Mouse (Mus musculus): ENCODE measurements around the gene Memo1. TPM values are rescaled to one million over a fixed set of nuclear protein-coding genes. Genes with fewer than 3 reads are reported as not detected.
A peak's percentile ranks its signal among the peaks of the same experiment; 100 is the strongest.
"Not testable (repeated sequence)": the region's sequence is repeated elsewhere in the genome, so short reads cannot be mapped to it uniquely, and the experiment has no call there.

Gene Memo1
- total RNA-seq (2021) = 10 to 100 TPM; 39.6 to 48.5 TPM

DNA sequence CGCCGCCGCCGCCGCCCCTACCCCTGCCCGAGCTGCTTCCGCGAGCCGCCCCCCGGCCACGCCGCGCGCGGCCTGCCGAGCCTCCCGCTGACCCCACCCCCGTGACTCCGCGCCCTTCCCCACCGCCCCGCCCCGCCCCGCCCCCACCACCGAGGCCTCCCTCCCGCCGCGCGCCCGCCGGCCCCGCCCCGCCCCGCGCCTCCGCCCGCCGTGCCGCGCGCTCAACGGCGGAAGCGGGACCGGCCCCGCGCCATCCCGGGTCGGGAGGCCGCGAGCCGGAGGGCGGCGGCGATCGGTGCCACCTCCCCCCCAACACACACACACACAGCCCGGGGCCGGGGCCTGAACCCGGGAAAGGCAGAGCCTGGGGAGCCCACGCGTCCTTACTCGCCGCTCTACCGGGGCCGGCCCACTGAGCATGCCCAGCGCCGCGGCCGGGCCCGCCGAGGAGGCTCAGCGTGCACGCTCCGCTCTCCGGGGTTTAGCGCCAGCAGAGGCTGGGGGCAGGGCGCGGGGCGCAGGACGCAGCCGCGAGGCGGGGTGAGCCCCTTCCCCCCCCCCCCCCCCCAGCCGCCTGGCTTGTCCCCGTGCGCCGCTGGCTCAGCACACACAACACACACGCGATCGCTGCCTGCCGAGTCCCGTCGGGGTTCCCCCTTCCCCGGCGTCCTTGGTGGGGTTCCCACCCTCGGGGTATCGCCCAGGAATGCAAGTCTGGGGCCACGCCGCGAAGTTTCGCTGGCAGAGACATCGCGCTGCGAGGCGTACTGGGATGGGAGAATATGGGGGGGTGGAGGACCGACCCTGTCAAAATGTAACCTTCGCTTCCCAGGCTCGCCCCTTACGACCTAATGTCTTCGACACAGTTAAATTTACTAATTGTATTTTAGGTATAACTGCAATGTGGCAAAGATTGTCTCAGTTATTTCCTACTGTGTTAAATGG lies at the start of gene Memo1:
Gene Memo1, minus strand, starts transcription at position 496 of the 945 bp plus-strand sequence.
- peak; percentile 73 to 76 for DNase-seq (ENCODE audit: extremely low spot score in 1 of 2, low spot score in 1 of 2)

DNA sequence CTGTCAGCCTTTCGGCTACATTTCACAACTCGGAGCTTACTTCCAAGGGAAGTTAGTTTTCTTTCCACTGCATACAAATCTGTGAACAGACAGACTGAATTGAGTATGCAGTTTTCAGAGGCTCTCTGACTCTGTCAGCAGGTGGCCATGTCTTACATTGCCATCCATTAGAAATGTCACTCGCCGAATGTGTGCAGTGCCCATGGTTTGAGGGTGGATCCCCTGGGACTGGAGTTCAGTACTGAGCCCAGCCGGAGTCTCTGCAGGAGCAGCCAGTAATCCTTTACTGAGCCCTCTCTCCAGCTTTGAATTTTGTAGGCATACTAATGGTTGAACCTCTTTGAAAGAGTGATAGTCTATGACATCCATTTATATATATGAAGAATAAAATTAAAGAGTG lies 45.8 kb upstream of the Memo1 start:
- no peak for DNase-seq (ENCODE audit: extremely low spot score in 1 of 2, low spot score in 1 of 2)

DNA sequence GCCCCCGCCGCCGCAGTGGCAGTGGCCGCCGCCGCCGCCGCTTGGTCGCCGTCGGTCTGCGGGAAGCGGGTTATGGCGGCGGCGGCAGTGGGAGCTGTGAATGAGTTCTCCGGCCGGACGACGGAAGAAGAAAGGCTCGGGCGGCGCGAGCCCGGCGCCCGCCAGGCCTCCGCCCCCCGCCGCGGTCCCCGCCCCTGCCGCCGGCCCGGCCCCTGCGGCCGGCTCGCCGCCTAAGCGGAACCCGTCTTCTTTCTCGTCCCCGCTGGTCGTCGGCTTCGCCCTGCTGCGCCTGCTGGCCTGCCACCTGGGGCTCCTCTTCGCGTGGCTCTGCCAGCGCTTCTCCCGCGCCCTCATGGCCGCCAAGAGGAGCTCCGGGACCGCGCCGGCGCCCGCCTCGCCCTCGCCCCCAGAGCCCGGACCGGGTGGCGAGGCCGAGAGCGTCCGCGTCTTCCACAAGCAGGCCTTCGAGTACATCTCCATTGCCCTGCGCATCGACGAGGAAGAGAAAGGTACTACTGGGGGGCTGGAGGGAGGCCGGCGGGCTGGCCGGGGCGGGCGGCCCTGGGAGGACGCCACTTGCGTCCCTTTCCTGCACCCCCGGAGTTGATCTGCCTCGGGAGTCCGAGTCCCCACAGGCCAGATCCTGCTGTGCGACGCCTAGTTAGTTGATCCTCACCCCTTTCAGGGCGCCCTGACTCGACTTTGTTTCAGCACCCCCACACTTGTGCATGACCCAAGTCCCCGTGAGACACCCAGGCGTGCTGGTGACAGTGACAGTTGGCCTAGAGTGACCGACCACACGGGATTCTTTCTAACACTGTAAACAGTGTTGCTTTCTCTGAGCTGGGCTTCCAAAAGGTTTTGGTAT lies 43.9 kb upstream of the Memo1 start, which contains the start of gene Spast:
Gene Spast, plus strand, starts transcription at position 51 of the 868 bp plus-strand sequence.
- DNase-seq (ENCODE audit: extremely low spot score in 1 of 2, low spot score in 1 of 2) = peak; percentile 40 to 57

DNA sequence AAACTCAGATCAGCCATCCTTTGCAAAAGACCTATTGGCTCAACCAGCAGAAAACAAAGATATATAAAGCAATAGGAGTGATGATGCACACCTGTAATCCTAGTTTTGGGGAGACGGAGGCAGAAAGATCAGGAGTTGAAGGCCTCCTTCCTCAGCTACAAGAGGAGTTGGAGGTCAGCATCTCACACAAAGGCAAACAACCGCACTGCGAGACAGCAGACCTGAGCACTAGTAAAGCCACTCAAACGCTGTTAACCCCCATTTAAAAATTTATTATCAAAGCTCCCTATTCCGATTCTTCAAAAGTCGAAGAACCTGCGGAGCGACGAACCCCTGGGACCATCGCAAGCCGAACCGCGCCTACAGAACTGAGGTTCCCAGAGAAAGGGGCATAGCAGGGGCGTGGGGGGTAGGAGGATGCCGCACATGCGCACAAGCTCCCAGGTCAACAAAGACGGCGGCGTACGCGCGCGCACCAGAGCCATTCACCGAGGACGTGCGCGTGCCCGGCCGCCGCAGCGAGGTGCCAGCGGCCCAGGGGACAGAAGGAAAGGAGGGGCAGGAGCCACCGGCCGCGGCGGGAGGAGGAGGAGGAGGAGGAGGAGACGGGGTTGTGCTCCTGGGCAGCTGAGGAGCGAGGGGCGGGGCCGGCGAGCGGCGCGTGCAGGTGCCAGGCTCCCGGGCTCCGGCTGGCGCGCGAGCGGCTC lies 43.1 kb upstream of the Memo1 start:
- peak; percentile 93 to 94 for DNase-seq (ENCODE audit: extremely low spot score in 1 of 2, low spot score in 1 of 2)

GRCm38 (mm10) chr17:74331049-74331676 lies 35.8 kb upstream of the Memo1 start:
- no peak for DNase-seq (ENCODE audit: extremely low spot score in 1 of 2, low spot score in 1 of 2)

DNA sequence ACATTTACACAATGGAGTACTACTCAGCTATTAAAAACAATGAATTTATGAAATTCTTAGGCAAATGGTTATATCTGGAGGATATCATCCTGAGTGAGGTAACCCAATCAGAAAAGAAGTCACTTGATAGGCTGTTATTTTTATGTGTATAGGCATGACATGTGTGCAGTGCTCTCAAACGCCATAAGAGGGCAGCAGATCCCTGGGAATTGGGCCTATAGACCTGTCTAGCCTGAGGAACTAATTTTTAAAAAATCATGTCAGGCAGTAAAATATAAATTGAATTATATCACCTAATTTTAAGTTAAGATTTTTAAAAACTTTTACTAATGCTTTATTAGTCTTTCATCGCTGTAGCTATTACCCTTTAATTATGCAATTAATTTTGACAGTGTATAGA lies 32.8 kb upstream of the Memo1 start:
- DNase-seq (ENCODE audit: extremely low spot score in 1 of 2, low spot score in 1 of 2) = peak in 1 of 2 experiments; percentile 45

DNA sequence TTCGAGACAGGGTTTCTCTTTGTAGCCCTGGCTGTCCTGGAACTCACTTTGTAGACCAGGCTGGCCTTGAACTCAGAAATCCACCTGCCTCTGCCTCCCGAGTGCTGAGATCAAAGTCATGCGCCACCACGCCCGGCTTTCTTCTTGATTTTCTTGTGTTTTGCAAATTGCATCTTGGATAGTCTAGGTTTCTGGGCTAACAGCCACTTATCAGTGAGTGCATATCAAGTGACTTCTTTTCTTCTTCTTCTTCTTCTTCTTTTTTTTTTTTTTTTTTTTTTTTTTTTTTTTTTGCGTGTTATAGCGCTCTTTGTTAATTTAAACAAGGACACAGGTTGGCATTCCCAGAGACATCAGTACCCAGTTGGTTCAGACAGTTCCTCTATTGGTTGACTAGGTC lies 31.9 kb upstream of the Memo1 start:
- DNase-seq (ENCODE audit: extremely low spot score in 1 of 2, low spot score in 1 of 2) = not testable (repeated sequence)

- no peak for DNase-seq (ENCODE audit: extremely low spot score in 1 of 2, low spot score in 1 of 2)
Measured at GRCm38 (mm10) chr17:74323844-74324243, 28.5 kb upstream of the Memo1 start, which contains the start of gene Dpy30. Gene Dpy30, minus strand, starts transcription at chr17:74323944.

DNA sequence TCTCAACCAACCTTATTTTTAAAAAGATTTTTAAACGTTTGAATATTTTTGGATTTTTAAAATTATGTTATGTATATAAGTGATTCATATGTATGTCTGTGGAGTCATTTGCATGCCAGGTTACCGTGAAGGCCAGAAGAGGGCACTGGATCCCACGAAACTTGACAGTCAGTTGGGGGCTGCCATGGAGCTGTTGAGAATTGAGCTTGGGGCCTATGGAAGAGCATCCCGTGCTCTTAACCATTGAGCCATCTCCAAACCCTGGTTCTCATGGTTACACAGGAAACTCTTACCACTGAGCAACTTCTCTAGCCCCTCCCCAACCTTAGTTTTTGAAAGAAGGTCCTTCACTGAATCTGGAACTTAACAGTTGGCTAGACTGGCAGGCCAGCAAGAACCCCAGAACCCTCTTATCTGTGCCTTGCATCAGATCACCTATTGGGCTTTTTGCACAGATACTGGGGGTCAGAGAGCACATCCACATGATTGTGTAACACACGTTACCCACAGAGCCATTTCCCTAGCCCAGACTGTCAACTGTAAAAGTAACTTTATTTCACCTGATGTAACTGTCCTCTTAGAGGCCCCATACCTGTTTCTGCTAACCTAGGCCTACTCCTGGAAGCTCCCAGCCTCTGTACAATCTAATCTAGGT lies 27.2 kb upstream of the Memo1 start:
- no peak for DNase-seq (ENCODE audit: extremely low spot score in 1 of 2, low spot score in 1 of 2)

- DNase-seq (ENCODE audit: extremely low spot score in 1 of 2, low spot score in 1 of 2) = no peak
Measured at GRCm38 (mm10) chr17:74318721-74319120, 23.4 kb upstream of the Memo1 start.

DNA sequence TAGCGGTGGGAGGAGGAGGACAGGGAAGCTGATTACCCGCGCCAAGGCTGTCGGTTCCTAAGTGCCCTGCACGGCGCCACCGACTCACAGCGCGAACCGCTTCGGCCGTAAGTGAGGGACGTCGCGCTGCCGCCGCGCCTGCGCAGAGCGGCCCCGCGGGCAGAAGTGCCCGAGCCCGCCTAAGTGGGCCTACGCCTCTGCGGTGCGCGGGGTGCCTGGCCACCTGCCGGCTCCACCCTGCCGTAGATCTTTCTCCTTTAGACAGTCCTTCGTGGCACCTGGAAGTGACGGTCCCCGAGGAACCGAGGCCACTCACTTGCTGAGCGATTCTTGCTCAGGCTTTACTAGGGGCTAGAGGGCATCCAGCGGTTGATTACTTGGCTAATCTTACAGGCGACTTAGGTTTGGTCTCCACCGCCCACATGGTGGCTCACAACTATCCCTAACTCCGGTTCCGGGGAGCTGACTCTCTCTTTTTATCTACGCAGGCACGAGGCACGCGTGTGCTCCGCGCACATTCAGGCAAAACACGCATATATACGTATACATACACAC lies 21.1 kb upstream of the Memo1 start:
- peak; percentile 76 to 91 for DNase-seq (ENCODE audit: extremely low spot score in 1 of 2, low spot score in 1 of 2)

- no peak for DNase-seq (ENCODE audit: extremely low spot score in 1 of 2, low spot score in 1 of 2)
Measured at GRCm38 (mm10) chr17:74315445-74316308, 20.4 kb upstream of the Memo1 start.

GRCm38 (mm10) chr17:74306021-74306420 lies 10.7 kb upstream of the Memo1 start:
- no peak for DNase-seq (ENCODE audit: extremely low spot score in 1 of 2, low spot score in 1 of 2)

DNA sequence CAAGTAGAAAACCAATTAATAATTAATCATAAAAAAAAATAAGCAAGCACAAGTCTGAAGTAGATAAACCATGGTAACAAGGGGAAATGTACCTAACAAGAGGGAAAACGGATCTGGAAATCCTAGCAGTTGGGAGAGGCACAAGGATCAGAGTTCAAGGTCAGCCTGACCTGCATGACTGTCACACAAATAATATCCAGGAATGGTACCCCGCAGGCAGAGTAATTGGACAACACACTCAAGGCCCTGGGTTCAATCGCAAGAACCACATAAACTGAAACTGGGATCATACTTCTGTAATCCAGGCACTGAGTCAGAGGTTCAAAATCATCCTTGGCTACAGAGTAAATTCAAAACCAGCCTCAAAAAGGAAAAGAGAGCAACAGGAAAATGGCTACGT lies 10.3 kb upstream of the Memo1 start:
- no peak for DNase-seq (ENCODE audit: extremely low spot score in 1 of 2, low spot score in 1 of 2)

GRCm38 (mm10) chr17:74304060-74304459 lies 8.7 kb upstream of the Memo1 start:
- DNase-seq (ENCODE audit: extremely low spot score in 1 of 2, low spot score in 1 of 2) = no peak

DNA sequence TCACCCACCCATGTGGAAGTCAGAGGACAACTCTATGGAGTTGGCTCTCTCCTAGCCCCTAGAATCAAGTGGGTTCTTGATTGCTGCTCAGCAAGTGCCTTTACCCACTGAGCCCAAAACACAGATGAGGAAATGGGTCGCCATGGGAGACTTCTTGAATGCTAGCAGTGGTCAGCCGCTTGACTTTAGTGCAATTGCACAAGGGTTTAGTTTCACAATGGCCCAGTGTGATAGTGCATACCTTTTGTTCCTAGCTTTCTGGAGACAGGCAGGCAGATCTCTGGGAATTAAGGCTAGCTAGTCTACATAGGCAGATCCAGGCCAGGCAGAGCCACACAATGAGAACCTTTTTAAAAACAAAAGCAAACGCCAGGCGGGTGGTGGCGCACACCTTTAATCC lies 4.8 kb upstream of the Memo1 start:
- no peak for DNase-seq (ENCODE audit: extremely low spot score in 1 of 2, low spot score in 1 of 2)

GRCm38 (mm10) chr17:74296991-74297390 lies 1.7 kb upstream of the Memo1 start:
- not testable (repeated sequence) for DNase-seq (ENCODE audit: extremely low spot score in 1 of 2, low spot score in 1 of 2)

All from layer of hippocampus, postnatal 25 days (tissue).